Mouse (Mus musculus) MEL (cell line): ENCODE results near the gene Tex19.2. TPM values are rescaled to one million over a fixed set of nuclear protein-coding genes. Genes with fewer than 3 reads are reported as not detected.

ENCODE experiments used
- DNase-seq: peaks from one replicate; pipeline ENCODE4 v3.0.0; 2011; ENCODE audit warnings: low read depth, low spot score
- H3K27ac ChIP-seq: 2 replicates; pipeline ENCODE4 v1.5.1; 2012; ENCODE audit warnings: low read depth, mild to moderate bottlenecking, control low read depth, low read length, moderate library complexity; ENCODE audit not compliant: control insufficient read depth
- H3K27me3 ChIP-seq, 2 experiments: fragments of 150-350 bp in 1 of 2; sonication (generic) in 1 of 2; 2 replicates each; pipeline ENCODE4 v1.6.1; 2012; ENCODE audit warnings: low read length in 2 of 2, mild to moderate bottlenecking in 2 of 2, improper control_type of control experiment in 1 of 2, moderate library complexity in 1 of 2; ENCODE audit not compliant: insufficient read depth in 2 of 2, control insufficient read depth in 1 of 2
- H3K36me3 ChIP-seq, 2 experiments: 2 replicates each; pipeline ENCODE4 v1.6.1; 2012 to 2014; ENCODE audit warnings: low read length in 2 of 2, improper control_type of control experiment in 1 of 2, inconsistent platforms in 1 of 2, mild to moderate bottlenecking in 1 of 2; ENCODE audit not compliant: insufficient read depth in 2 of 2, control insufficient read depth in 1 of 2
- H3K4me1 ChIP-seq, 2 experiments: fragments of 150-350 bp in 1 of 2; sonication (generic) in 1 of 2; 2 replicates each; pipeline ENCODE4 v1.6.1; 2012; ENCODE audit warnings: low read length in 2 of 2, improper control_type of control experiment in 1 of 2, mild to moderate bottlenecking in 1 of 2; ENCODE audit not compliant: insufficient read depth in 2 of 2, control insufficient read depth in 1 of 2
- H3K4me3 ChIP-seq, 2 experiments: fragments of 150-350 bp in 1 of 2; sonication (generic) in 1 of 2; 2 replicates each; pipeline ENCODE4 v1.5.1; 2012; ENCODE audit warnings: low read depth in 2 of 2, low read length in 2 of 2, mild to moderate bottlenecking in 2 of 2, moderate library complexity in 2 of 2, control low read depth in 1 of 2, improper control_type of control experiment in 1 of 2; ENCODE audit not compliant: control insufficient read depth in 1 of 2, insufficient read depth in 1 of 2
- H3K79me2 ChIP-seq: 2 replicates; pipeline ENCODE4 v1.6.1; 2012; ENCODE audit warnings: mild to moderate bottlenecking, low read length, moderate library complexity; ENCODE audit not compliant: control insufficient read depth, poor library complexity, insufficient read depth
- H3K9ac ChIP-seq: 2 replicates; pipeline ENCODE4 v1.6.1; 2012; ENCODE audit warnings: low read depth, mild to moderate bottlenecking, control low read depth, low read length, moderate library complexity; ENCODE audit not compliant: control insufficient read depth, poor library complexity, severe bottlenecking
- H3K9me3 ChIP-seq: fragments of 150-350 bp; sonication (generic); replicated peaks from 2 replicates; pipeline ENCODE4 v1.6.1; 2012; ENCODE audit warnings: mild to moderate bottlenecking, low read length, improper control_type of control experiment, moderate library complexity; ENCODE audit not compliant: insufficient read depth
- GABPA ChIP-seq: IDR thresholded peaks from 2 replicates; pipeline ENCODE4 v1.6.1; 2012; ENCODE audit warnings: low read depth, mild to moderate bottlenecking, inconsistent platforms, low read length, improper control_type of control experiment, moderate library complexity
- HCFC1 ChIP-seq: IDR thresholded peaks from 2 replicates; pipeline ENCODE4 v1.6.1; 2012; ENCODE audit warnings: low read depth, mild to moderate bottlenecking, inconsistent platforms, low read length, improper control_type of control experiment, moderate library complexity
- JUND ChIP-seq: IDR thresholded peaks from 2 replicates; pipeline ENCODE4 v1.6.1; 2011; ENCODE audit warnings: low read depth, mild to moderate bottlenecking, improper control_type of control experiment, low read length
- KAT2A ChIP-seq: conservative IDR thresholded peaks from 2 replicates; pipeline ENCODE4 v1.6.1; 2012; ENCODE audit warnings: low read depth, low read length, improper control_type of control experiment, inconsistent platforms
- MAFK ChIP-seq: IDR thresholded peaks from 2 replicates; pipeline ENCODE4 v1.6.1; 2011; ENCODE audit warnings: low read depth, mild to moderate bottlenecking, low read length, improper control_type of control experiment, borderline replicate concordance
- NRF1 ChIP-seq: IDR thresholded peaks from 2 replicates; pipeline ENCODE4 v1.6.1; 2014; ENCODE audit warnings: low read depth, mild to moderate bottlenecking, inconsistent platforms, low read length, improper control_type of control experiment, moderate library complexity; ENCODE audit not compliant: poor library complexity, insufficient read depth, severe bottlenecking
- POLR2AphosphoS2 ChIP-seq: IDR thresholded peaks from 2 replicates; pipeline ENCODE4 v1.6.1; 2011; ENCODE audit warnings: low read length, improper control_type of control experiment
- RCOR1 ChIP-seq: IDR thresholded peaks from 2 replicates; pipeline ENCODE4 v1.6.1; 2012; ENCODE audit warnings: low read depth, mild to moderate bottlenecking, inconsistent platforms, low read length, improper control_type of control experiment
- SIN3A ChIP-seq: IDR thresholded peaks from 2 replicates; pipeline ENCODE4 v1.6.1; 2012; ENCODE audit warnings: low read length, improper control_type of control experiment, inconsistent platforms
- SMC3 ChIP-seq: IDR thresholded peaks from 2 replicates; pipeline ENCODE4 v1.6.1; 2011; ENCODE audit warnings: low read depth, low read length, improper control_type of control experiment
- UBTF ChIP-seq: IDR thresholded peaks from 2 replicates; pipeline ENCODE4 v1.6.1; 2012; ENCODE audit warnings: low read depth, mild to moderate bottlenecking, inconsistent platforms, low read length, improper control_type of control experiment, moderate library complexity, borderline replicate concordance; ENCODE audit not compliant: insufficient read depth
- USF2 ChIP-seq, 2 experiments: IDR thresholded peaks; 2 replicates each; pipeline ENCODE4 v1.6.1; 2011 to 2012; ENCODE audit warnings: improper control_type of control experiment in 2 of 2, low read length in 2 of 2, borderline replicate concordance in 1 of 2, inconsistent platforms in 1 of 2, low read depth in 1 of 2, mild to moderate bottlenecking in 1 of 2; ENCODE audit not compliant: insufficient read depth in 1 of 2
- ZMIZ1 ChIP-seq: IDR thresholded peaks from 2 replicates; pipeline ENCODE4 v1.6.1; 2012; ENCODE audit warnings: low read depth, mild to moderate bottlenecking, inconsistent platforms, low read length, improper control_type of control experiment, moderate library complexity
- ZNF384 ChIP-seq: IDR thresholded peaks from 2 replicates; pipeline ENCODE4 v1.6.1; 2012; ENCODE audit warnings: low read depth, mild to moderate bottlenecking, inconsistent platforms, low read length, improper control_type of control experiment
- polyA plus RNA-seq, 2 experiments: library from polyadenylated mRNA; stranded (reverse) in 1 of 2; unstranded in 1 of 2; fragments of >175 nt in 1 of 2; fragments of >200 nt in 1 of 2; gene quantifications; 2 replicates each; pipeline versions ENCODE4 v1.2.1 to v1.2.4; 2012; ENCODE audit warnings: low replicate concordance in 2 of 2, low read depth in 1 of 2; ENCODE audit not compliant: insufficient read length in 2 of 2, insufficient read depth in 1 of 2, missing spikeins in 1 of 2
- total RNA-seq: library from RNA; depleted of rRNA; stranded (reverse); fragments of 300-350 nt; gene quantifications from 2 replicates; pipeline ENCODE4 v1.2.3, GENCODE M21; 2012

Tex19.2 gene
- total and polyA plus RNA-seq, 3 experiments = 34.5 to 45.7 TPM; not detected in 1

DNA sequence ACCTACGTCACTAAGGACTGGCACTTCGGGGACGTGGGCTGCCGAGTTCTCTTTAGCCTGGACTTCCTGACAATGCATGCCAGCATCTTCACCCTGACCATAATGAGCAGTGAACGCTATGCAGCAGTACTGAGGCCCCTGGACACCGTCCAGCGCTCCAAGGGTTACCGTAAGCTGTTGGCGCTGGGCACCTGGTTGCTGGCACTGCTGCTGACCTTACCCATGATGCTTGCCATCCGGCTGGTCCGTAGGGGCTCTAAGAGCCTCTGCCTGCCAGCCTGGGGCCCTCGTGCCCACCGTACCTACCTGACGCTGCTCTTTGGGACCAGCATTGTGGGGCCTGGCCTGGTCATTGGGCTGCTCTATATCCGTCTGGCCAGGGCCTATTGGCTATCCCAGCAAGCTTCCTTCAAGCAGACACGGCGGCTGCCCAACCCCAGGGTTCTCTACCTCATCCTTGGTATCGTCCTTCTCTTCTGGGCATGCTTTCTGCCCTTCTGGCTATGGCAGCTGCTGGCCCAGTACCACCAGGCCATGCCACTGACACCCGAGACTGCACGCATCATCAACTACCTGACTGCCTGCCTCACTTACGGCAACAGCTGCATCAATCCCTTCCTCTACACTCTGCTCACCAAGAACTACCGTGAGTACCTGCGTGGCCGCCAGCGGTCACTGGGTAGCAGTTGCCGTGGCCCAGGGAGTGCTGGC is 42.3 kb upstream of the Tex19.2 start:
- no peak overlapping the region for H3K9ac ChIP-seq
- no peaks in the 10 kb centered on the region for H3K9me3 ChIP-seq
- no peak for DNase-seq
- no peaks in the 10 kb centered on the region for H3K4me1 ChIP-seq
- H3K79me2 ChIP-seq = no peaks in the 10 kb centered on the region
- no peaks in the 10 kb centered on the region for H3K36me3 ChIP-seq
- H3K27me3 ChIP-seq = peaks cover 7 to 8% of the 10 kb centered on the region in 2 experiments
- TF ChIP-seq POLR2AphosphoS2 = no peak
- no peak for TF ChIP-seq SMC3
- H3K27ac ChIP-seq = no peak overlapping the region
- H3K4me3 ChIP-seq = no peak overlapping the region

DNA sequence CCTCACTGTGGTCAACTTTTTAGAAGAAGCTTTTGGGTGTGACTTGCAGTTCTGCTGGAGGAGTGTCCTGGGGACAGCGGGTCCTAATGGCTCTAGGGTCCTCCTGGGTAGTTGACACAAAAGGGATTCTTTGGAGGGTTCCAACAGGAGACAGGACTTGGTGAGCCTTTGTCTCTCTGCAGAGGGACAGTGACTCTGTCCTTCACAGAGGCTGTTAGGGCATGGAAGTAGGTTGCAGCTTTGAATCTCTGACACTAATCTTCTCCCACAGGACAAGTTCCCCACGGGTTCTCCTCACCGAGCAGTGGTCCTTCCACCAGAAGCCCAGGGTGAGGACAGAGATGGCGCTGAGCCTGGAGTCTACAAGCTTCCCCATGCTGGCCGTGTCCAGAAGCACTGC is 41.5 kb upstream of the Tex19.2 start, which contains the start of gene Uts2r:
Uts2r (plus strand) TSS at position 301 of the 400 bp plus-strand sequence.
- Histone ChIP-seq H3K4me3 (no peak within 1 kb of the TSS), H3K4me1 (no peaks in the 10 kb centered on the region), H3K36me3 (no peaks in the 10 kb centered on the region), H3K27me3 (peaks cover 1 to 5% of the 10 kb centered on the region in 2 experiments), H3K27ac (no peak within 1 kb of the TSS), H3K9ac (no peak within 1 kb of the TSS), H3K79me2 (no peaks in the 10 kb centered on the region), H3K9me3 (no peaks in the 10 kb centered on the region)
- no peak for DNase-seq
- TF ChIP-seq KAT2A = no peak
- no peak for TF ChIP-seq SIN3A
- TF ChIP-seq RCOR1 = no peak
- TF ChIP-seq UBTF = no peak
- no peak for TF ChIP-seq USF2 (IDR thresholded peaks at IDR 0.05; ENCODE audit: borderline replicate concordance in 1 of 2, insufficient read depth in 1 of 2, low read depth in 1 of 2, low read length in 2 of 2)
- TF ChIP-seq HCFC1 = no peak
- no peak for TF ChIP-seq ZMIZ1
- TF ChIP-seq ZNF384 = no peak
- TF ChIP-seq JUND = no peak
- no peak for TF ChIP-seq MAFK
- no peak for TF ChIP-seq GABPA
- no peak for TF ChIP-seq NRF1
